Mouse (Mus musculus) bone marrow, adult 2 months (tissue): Measurements from ENCODE around the gene Itih4.
A peak's percentile ranks its signal among the peaks of the same experiment; 100 is the strongest.

Experiments
- CTCF ChIP-seq: fragments of 200-500 bp; IDR thresholded peaks from 2 replicates; pipeline ENCODE4 v1.5.1; 2011; ENCODE audit warnings: low read length, control low read depth; ENCODE audit not compliant: control insufficient read depth, insufficient read depth
- POLR2A ChIP-seq: fragments of 200-500 bp; IDR thresholded peaks from 2 replicates; pipeline ENCODE4 v1.6.1; 2011; ENCODE audit warnings: low read depth, mild to moderate bottlenecking, control low read depth, low read length, borderline replicate concordance; ENCODE audit not compliant: control insufficient read depth

DNA sequence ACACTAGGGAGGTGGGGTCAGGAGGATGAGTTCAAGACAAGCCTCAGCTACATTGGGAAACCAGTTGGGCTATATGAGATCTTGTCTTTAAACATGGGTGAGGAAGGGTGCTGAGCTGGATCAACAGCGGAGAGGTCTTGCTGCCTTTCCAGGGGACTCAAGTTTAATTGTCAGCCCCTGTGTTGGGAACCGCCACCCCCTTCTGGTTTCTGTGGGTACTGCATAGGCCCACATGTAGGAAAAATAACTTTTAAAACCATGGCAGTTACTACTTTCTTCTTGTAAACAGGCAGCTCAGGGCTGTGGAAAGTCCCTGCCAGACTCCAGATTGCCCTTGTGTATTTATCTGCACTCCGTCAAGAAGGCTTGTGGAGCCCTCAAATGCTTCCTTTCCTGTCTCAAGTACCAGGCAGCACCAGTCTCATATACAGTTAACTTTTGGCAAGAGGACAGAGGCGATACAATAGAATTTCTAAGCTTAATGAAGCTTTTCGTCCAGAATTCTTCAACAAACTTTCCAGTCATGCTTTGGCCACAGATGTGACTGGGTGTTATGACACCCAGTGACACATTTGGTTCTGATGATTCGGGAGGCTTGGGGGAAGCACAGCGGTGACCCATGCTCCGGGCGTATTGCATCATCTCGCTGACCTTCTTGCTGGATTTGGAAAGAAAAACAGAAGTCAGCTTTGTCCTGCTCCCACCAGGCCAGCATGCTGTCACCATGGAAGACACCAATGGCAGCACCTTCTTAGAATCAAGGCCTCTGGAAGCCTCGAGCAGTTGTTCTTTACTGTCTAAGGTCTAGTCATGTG lies 57.8 kb downstream of the Itih4 start:
- TF ChIP-seq POLR2A, result no peak
- TF ChIP-seq CTCF, result peak; percentile 48
